Mouse (Mus musculus) spleen, postnatal 4 days (tissue): Measurements from ENCODE around the gene Avil.
A peak's percentile ranks its signal among the peaks of the same experiment; 100 is the strongest.

Source experiments
- DNase-seq, 2 experiments: peaks; one replicate each; pipeline ENCODE4 v3.0.0; 2022; ENCODE audit warnings: low spot score in 2 of 2

Gene Avil

DNA sequence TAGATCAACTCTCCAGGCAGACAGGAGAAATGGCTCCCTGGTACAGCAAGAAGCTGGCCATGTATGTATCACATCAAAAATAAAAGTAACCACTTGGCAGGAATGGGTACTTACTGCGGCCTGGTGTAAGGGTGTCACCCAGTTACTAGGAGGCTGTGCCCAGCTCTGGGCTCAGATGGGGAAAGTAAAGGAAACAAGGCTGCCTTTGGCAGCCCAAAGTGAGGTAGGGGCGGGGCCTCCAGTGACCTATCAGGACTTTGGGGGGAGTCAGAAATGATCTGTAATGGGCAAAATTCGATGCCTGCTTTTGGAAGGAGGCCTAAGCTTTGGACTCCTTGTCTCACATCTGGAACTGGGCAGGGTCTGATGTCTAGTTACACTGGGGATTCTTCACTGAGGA, 18.8 kb upstream of the Avil start:
- no peak for DNase-seq

DNA sequence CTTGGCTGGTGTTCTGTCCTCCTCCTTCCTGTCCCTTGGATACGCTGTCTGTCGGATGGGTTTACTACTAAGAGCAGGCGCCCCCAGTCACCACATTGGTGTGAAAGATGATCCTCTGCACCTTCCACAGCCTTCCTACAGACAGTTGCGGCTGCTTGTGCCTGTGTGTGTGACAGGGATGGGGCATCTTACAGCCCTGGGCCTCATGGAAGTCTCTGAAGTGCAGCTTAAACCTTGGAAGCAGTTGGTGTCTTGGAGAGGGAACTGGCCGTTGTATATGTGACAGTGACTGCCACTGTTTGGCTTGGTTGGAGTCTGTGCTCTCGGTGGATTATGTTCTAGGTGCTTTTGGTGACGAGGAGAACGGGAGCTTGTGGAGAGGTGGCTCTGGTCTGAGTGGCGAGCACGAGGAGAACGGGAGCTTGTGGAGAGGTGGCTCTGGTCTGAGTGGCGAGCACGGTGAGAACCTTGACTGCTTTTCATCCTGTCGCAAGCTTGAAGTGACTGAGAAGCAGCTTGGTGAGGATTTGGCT, 17.2 kb upstream of the Avil start:
- no peak for DNase-seq

GRCm38 (mm10) chr10:126984189-126985004, 16.1 kb upstream of the Avil start:
- no peak for DNase-seq

DNA sequence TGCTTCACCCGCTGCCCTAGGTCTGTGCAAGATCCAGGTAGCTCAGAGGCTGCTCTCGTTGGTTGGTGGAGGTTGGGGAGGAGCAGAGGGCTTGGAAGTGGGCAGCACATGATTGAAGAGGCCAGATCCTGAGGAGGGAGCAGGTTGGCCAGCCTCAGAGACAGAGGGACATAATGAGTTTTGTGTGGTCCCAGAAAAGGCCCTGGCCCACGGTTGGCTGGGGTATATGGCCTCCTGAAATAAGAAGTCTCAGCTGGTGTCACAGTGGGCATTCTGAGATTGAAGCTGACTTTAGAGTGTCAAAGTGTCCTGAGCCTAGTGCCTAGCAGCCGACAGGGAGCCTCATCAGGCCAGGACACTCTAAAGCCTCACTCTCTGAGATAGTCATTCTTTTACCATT, 15.4 kb upstream of the Avil start:
- no peak for DNase-seq

DNA sequence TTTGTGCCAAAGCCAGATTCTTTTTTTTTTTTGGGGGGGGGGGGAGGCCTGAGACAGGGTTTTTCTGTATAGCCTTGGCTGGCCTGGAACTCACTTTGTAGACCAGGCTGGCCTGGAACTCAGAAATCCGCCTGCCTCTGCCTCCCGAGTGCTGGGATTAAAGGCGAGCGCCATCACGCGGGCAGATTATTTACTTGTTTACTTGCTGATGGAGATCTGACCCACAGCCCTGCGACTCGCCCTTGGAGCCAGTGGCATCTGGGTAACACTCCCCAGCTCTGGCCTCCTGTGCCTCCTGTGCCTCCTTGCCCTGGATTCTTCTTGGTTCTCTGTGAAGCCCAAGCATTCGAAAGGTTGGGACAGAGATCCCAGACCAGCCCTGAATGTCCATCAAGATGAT, 14.9 kb upstream of the Avil start:
- DNase-seq = no peak

- DNase-seq = peak in 1 of 2 experiments; percentile 37
Observed at GRCm38 (mm10) chr10:126986541-126986961, 14.0 kb upstream of the Avil start.

- DNase-seq = no peak
Observed at GRCm38 (mm10) chr10:126987183-126988118, 13.1 kb upstream of the Avil start.

- DNase-seq = no peak
Observed at GRCm38 (mm10) chr10:126988513-126989165, 11.9 kb upstream of the Avil start.

DNA sequence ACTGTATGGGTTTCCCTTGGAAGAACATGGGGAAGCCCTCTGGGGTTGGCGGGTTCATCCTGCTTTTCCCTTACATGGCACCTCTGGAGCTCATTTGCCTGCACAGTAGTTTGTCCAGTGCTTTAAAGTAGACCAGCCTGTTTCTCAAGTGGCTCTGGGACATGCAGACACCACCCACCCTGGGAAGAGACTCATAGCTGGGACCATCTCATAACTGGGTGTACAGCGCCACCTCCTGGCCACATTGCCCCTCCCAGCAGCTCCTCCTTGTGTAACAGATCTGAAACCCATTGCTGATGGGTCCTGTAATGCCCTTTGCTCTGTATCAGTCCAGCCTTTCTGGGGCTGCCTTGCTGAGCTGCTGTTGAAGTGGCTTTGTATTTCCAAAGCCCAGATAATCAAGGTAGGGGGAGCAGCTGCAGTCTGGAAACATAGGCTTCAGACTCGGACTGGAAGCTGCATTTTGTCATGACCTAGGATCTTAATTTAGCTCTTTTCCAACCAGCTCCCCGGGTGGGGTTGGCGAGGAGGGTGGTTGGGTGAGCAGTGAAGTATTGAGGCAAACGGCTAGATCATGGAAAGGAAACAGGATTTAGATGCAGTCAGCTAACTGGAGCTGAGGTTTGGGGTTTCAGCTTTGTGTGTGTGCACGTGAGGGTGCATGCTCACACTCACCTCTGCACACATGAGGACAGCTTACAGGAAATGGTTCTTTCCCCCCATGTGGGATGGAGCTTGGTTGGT, 10.0 kb upstream of the Avil start:
- peak; percentile 80 to 94 for DNase-seq

DNA sequence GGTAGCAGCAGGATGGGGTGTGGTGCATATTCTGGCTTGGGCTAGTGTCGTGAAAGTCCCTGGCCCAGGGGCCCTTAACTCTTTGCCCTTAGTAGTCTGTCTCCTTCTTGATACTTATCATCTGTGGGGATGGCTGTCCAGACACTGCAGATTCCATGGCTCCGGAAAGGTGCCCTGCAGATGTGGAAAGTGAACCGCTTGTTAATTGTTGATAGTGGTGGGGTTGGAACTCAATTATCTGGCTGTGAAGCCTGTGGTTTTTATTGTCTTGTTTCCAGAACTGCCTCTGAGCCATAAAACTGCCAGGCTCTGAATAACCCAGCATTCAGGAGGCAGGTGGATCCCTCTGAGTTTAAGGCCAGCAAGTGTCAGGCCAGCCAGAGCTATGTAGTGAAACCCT, 8.8 kb upstream of the Avil start:
- no peak for DNase-seq

DNA sequence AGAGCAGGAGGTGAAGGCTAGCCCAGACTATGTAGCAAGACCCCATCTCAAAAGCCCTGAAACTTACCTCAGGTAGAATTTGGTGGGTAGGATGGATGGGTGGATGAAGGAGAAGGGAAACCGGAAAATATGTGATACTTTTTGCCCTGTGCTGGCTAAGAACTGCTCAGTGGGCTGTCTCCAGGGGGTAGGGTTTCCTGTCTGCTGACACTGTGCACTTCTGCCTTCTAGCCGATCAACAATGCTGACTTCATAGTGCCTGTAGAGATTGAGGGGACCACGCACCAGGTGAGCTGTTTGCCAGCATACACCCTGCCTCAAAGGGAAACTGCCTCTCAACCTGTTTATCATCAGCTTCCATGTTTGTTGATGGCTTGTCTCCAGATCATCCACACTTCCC, 6.9 kb upstream of the Avil start:
- DNase-seq = no peak

- no peak for DNase-seq
Observed at GRCm38 (mm10) chr10:126997340-126998113, 3.0 kb upstream of the Avil start.

- DNase-seq = no peak
Observed at GRCm38 (mm10) chr10:127001297-127001696, 788 bp downstream of the Avil start.

DNA sequence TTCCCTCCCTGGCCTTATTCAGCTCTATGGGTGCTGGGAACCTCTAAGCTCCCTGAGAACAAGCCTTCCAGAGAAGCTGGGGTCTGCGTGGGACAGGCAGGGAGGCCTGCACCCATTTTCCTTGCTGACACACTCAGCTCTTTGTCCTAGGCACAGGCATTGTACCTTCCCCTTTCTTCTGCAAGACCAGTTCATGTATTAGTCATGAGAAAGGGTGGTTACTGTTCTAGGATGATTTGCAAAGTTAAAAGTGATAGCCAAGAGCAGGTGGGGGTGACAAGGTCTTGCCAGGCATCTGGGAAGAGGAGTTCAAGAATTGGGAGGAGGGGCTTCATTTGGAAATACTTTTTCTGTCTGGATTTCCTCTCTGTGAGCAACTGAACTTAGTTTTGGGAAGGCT, 1.5 kb downstream of the Avil start:
- no peak for DNase-seq

DNA sequence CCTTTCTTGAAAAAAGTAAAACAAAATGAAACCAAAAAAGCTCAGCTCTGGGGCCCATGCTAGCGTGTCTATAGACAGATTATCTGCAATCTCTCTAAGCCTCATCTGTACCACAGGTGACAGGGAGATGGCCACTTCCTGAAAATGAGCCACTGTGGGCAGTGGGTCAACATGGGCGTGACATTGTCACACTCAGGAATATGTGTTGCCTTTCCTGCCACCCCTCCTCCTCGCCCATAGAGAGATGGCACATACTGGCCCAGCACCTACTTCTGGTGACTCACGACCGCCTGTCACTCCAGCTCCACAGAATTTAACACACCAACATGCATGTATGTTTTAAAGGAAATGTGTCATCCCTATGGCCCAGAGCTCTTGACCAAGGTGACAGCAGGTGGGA, 2.3 kb downstream of the Avil start:
- DNase-seq = no peak

DNA sequence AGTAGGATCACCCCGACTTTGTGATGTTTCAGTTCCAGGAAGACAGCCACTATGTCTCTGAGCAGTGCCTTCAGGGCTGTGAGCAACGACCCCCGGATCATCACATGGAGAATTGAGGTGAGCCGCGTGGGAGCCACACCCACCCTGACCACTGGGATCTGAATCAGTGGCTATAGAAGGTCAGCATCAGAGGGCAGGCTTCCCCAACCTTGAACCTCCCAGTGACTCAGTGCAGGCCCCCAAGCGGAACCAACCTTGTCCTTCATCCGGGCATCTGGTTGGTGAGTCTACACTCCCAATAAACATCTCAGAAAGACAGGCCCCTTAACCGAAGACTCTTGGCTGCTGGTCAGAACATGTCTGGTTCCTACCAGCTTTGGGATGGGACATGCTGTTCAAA, 2.8 kb downstream of the Avil start:
- DNase-seq = no peak

- DNase-seq = no peak
Observed at GRCm38 (mm10) chr10:127003806-127004205, 3.3 kb downstream of the Avil start.

GRCm38 (mm10) chr10:127016488-127016887, 16.0 kb downstream of the Avil start:
- DNase-seq = no peak

DNA sequence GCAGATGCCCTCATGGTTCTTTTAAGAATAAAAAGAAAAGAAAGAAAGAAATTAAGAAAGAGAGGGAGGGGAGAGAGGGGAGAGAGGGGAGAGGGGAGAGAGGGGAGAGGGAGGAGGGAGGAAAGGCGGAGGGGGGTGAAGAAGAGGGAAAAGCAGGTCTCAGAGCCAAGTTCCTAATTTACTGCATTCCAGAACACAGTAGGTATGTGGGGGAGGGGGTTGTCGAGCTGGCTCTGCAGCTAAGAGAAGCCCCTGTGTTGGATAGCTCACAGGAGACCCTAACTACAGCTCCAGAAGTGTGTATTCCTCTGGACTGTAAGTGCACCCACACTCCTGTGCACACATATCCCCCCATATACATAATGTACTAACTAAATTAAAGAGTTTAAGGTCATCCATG, 16.6 kb downstream of the Avil start:
- DNase-seq = no peak

- DNase-seq = no peak
Observed at GRCm38 (mm10) chr10:127018422-127018821, 17.9 kb downstream of the Avil start.
